Mouse (Mus musculus) small intestine, adult 2 months (tissue): ENCODE results near the gene Vwa5b1.

ENCODE experiments used
- CTCF ChIP-seq: fragments of 200-500 bp; IDR thresholded peaks from 2 replicates; pipeline ENCODE4 v1.5.1; 2012; ENCODE audit warnings: low read depth, mild to moderate bottlenecking, control low read depth, inconsistent platforms, low read length, moderate library complexity, mixed read lengths; ENCODE audit not compliant: insufficient replicate concordance, insufficient read length; ENCODE audit errors: extremely low read depth
- POLR2A ChIP-seq: fragments of 200-500 bp; IDR thresholded peaks from 2 replicates; pipeline ENCODE4 v1.6.1; 2012; ENCODE audit warnings: low read depth, mild to moderate bottlenecking, control low read depth, inconsistent platforms, low read length, moderate library complexity

- TF ChIP-seq CTCF (no peak), POLR2A (no peak)
These were observed 65.8 kb downstream of the Vwa5b1 start for GRCm38 (mm10) chr4:138569928-138570327.
